Mouse (Mus musculus) MEL (cell line): ENCODE measurements around the gene Gm8247. TPM values are rescaled to one million over a fixed set of nuclear protein-coding genes. Genes with fewer than 3 reads are reported as not detected.
"Not testable (repeated sequence)": the region's sequence is repeated elsewhere in the genome, so short reads cannot be mapped to it uniquely, and the experiment has no call there.

Experiments
- DNase-seq: peaks from one replicate; pipeline ENCODE4 v3.0.0; 2011; ENCODE audit warnings: low read depth, low spot score
- H3K27ac ChIP-seq: 2 replicates; pipeline ENCODE4 v1.5.1; 2012; ENCODE audit warnings: low read depth, mild to moderate bottlenecking, control low read depth, low read length, moderate library complexity; ENCODE audit not compliant: control insufficient read depth
- H3K27me3 ChIP-seq, 2 experiments: fragments of 150-350 bp in 1 of 2; sonication (generic) in 1 of 2; 2 replicates each; pipeline ENCODE4 v1.6.1; 2012; ENCODE audit warnings: low read length in 2 of 2, mild to moderate bottlenecking in 2 of 2, improper control_type of control experiment in 1 of 2, moderate library complexity in 1 of 2; ENCODE audit not compliant: insufficient read depth in 2 of 2, control insufficient read depth in 1 of 2
- H3K36me3 ChIP-seq, 2 experiments: 2 replicates each; pipeline ENCODE4 v1.6.1; 2012 to 2014; ENCODE audit warnings: low read length in 2 of 2, improper control_type of control experiment in 1 of 2, inconsistent platforms in 1 of 2, mild to moderate bottlenecking in 1 of 2; ENCODE audit not compliant: insufficient read depth in 2 of 2, control insufficient read depth in 1 of 2
- H3K4me1 ChIP-seq, 2 experiments: fragments of 150-350 bp in 1 of 2; sonication (generic) in 1 of 2; 2 replicates each; pipeline ENCODE4 v1.6.1; 2012; ENCODE audit warnings: low read length in 2 of 2, improper control_type of control experiment in 1 of 2, mild to moderate bottlenecking in 1 of 2; ENCODE audit not compliant: insufficient read depth in 2 of 2, control insufficient read depth in 1 of 2
- H3K4me3 ChIP-seq, 2 experiments: fragments of 150-350 bp in 1 of 2; sonication (generic) in 1 of 2; 2 replicates each; pipeline ENCODE4 v1.5.1; 2012; ENCODE audit warnings: low read depth in 2 of 2, low read length in 2 of 2, mild to moderate bottlenecking in 2 of 2, moderate library complexity in 2 of 2, control low read depth in 1 of 2, improper control_type of control experiment in 1 of 2; ENCODE audit not compliant: control insufficient read depth in 1 of 2, insufficient read depth in 1 of 2
- H3K79me2 ChIP-seq: 2 replicates; pipeline ENCODE4 v1.6.1; 2012; ENCODE audit warnings: mild to moderate bottlenecking, low read length, moderate library complexity; ENCODE audit not compliant: control insufficient read depth, poor library complexity, insufficient read depth
- H3K9ac ChIP-seq: 2 replicates; pipeline ENCODE4 v1.6.1; 2012; ENCODE audit warnings: low read depth, mild to moderate bottlenecking, control low read depth, low read length, moderate library complexity; ENCODE audit not compliant: control insufficient read depth, poor library complexity, severe bottlenecking
- H3K9me3 ChIP-seq: fragments of 150-350 bp; sonication (generic); replicated peaks from 2 replicates; pipeline ENCODE4 v1.6.1; 2012; ENCODE audit warnings: mild to moderate bottlenecking, low read length, improper control_type of control experiment, moderate library complexity; ENCODE audit not compliant: insufficient read depth
- polyA plus RNA-seq, 2 experiments: library from polyadenylated mRNA; stranded (reverse) in 1 of 2; unstranded in 1 of 2; fragments of >175 nt in 1 of 2; fragments of >200 nt in 1 of 2; gene quantifications; 2 replicates each; pipeline versions ENCODE4 v1.2.1 to v1.2.4; 2012; ENCODE audit warnings: low replicate concordance in 2 of 2, low read depth in 1 of 2; ENCODE audit not compliant: insufficient read length in 2 of 2, insufficient read depth in 1 of 2, missing spikeins in 1 of 2
- total RNA-seq: library from RNA; depleted of rRNA; stranded (reverse); fragments of 300-350 nt; gene quantifications from 2 replicates; pipeline ENCODE4 v1.2.3, GENCODE M21; 2012; rRNA removed

The Gm8247 gene
- total RNA-seq: not detected in 2 replicates
- polyA plus RNA-seq: not detected

GRCm38 (mm10) chr14:44582853-44583252, at the start of gene Gm8247:
Gm8247 (plus strand) TSS chr14:44583153.
- not testable (repeated sequence) for H3K27me3 ChIP-seq, H3K9ac ChIP-seq, DNase-seq, H3K79me2 ChIP-seq, H3K36me3 ChIP-seq, H3K9me3 ChIP-seq, H3K4me3 ChIP-seq, H3K4me1 ChIP-seq, H3K27ac ChIP-seq

GRCm38 (mm10) chr14:44547961-44548360, 35.0 kb upstream of the Gm8247 start:
- H3K27me3 ChIP-seq, H3K27ac ChIP-seq, H3K79me2 ChIP-seq, H3K4me3 ChIP-seq, H3K9me3 ChIP-seq, H3K36me3 ChIP-seq, DNase-seq, H3K4me1 ChIP-seq, H3K9ac ChIP-seq: not testable (repeated sequence)

GRCm38 (mm10) chr14:44591765-44592164, 8.8 kb downstream of the Gm8247 start:
- H3K4me1 ChIP-seq, H3K36me3 ChIP-seq, DNase-seq, H3K79me2 ChIP-seq, H3K27ac ChIP-seq, H3K9ac ChIP-seq, H3K27me3 ChIP-seq, H3K9me3 ChIP-seq, H3K4me3 ChIP-seq: not testable (repeated sequence)

GRCm38 (mm10) chr14:44627737-44628136, 44.8 kb downstream of the Gm8247 start, which contains the start of gene Gm5624:
Gm5624 (minus strand) TSS chr14:44627938.
- H3K27ac ChIP-seq, H3K9ac ChIP-seq, DNase-seq, H3K4me3 ChIP-seq, H3K4me1 ChIP-seq, H3K79me2 ChIP-seq, H3K9me3 ChIP-seq, H3K27me3 ChIP-seq, H3K36me3 ChIP-seq: not testable (repeated sequence)

Other genes with a start within 250 kb of the Gm8247 start
- not detected in 2 replicates for gene Gm5930, start 244.6 kb upstream of the Gm8247 start, total RNA-seq
- gene Gm5930, start 244.6 kb upstream of the Gm8247 start, polyA plus RNA-seq: not detected
- gene Gm8229, start 217.8 kb upstream of the Gm8247 start, total RNA-seq: not detected in 2 replicates
- not detected for gene Gm8229, start 217.8 kb upstream of the Gm8247 start, polyA plus RNA-seq
- gene Gm3371, start 172.5 kb upstream of the Gm8247 start, total RNA-seq: not detected in 2 replicates
- gene Gm3371, start 172.5 kb upstream of the Gm8247 start, polyA plus RNA-seq: not detected
- not detected in 2 replicates for gene Gm8232, start 149.5 kb upstream of the Gm8247 start, total RNA-seq
- not detected for gene Gm8232, start 149.5 kb upstream of the Gm8247 start, polyA plus RNA-seq
- gene BC061237, start 90.7 kb upstream of the Gm8247 start, total RNA-seq: not detected in 2 replicates
- not detected for gene BC061237, start 90.7 kb upstream of the Gm8247 start, polyA plus RNA-seq
- gene Gm17093, start 64.9 kb upstream of the Gm8247 start, total RNA-seq: not detected in 2 replicates
- not detected for gene Gm17093, start 64.9 kb upstream of the Gm8247 start, polyA plus RNA-seq
- gene Gm5624, start 44.8 kb downstream of the Gm8247 start, total RNA-seq: not detected in 2 replicates
- gene Gm5624, start 44.8 kb downstream of the Gm8247 start, polyA plus RNA-seq: not detected
- gene Gm8257, start 123.3 kb downstream of the Gm8247 start, total RNA-seq: not detected in 2 replicates
- under 1 TPM in 1 of 2 experiments, not detected in 1; 0.70 TPM for gene Gm8257, start 123.3 kb downstream of the Gm8247 start, polyA plus RNA-seq
- not detected in 2 replicates for gene Gm8267, start 167.2 kb downstream of the Gm8247 start, total RNA-seq
- not detected for gene Gm8267, start 167.2 kb downstream of the Gm8247 start, polyA plus RNA-seq